Mouse (Mus musculus) frontal cortex, postnatal 14 days (tissue): ENCODE results near the gene Smpdl3b.

Source experiments
- DNase-seq, 2 experiments: peaks; one replicate each; pipeline ENCODE4 v3.0.0; 2022; ENCODE audit warnings: low spot score in 2 of 2

The Smpdl3b gene

GRCm38 (mm10) chr4:132734766-132735165 lies 22.3 kb downstream of the Smpdl3b start:
- no peak for DNase-seq

DNA sequence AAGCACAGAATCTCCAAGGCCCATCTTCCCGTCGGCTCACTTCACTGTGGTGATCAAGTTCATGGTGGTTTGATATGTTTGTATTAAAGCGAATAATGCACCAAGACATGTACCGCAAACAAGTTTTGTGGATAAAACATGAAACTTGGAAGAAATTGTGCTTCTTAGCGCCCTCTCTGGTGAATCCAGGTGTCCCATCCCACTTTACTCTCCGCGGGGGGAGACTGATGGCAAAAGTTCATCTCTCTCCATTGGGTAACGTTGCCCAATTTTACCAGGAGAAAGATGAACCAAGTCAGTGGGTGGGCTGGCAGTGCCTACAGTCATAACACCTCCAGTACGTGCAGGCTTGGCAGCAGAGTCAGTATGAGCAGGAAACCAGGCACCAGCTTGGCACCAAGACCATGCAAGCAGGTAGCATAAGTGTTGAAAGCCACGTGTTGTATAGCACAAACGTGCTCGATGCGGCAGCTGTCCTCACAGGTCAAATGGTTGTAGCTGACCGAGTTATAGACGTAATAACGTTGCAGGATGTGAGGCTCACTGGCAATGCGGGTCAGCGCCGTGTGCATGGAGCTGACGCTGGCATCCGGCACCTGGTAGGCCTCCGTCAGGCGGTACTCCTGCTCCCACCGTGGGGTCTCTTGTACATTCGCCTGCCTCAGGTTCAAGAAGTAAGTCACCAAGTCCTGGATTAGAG lies 23.8 kb downstream of the Smpdl3b start:
- no peak for DNase-seq

DNA sequence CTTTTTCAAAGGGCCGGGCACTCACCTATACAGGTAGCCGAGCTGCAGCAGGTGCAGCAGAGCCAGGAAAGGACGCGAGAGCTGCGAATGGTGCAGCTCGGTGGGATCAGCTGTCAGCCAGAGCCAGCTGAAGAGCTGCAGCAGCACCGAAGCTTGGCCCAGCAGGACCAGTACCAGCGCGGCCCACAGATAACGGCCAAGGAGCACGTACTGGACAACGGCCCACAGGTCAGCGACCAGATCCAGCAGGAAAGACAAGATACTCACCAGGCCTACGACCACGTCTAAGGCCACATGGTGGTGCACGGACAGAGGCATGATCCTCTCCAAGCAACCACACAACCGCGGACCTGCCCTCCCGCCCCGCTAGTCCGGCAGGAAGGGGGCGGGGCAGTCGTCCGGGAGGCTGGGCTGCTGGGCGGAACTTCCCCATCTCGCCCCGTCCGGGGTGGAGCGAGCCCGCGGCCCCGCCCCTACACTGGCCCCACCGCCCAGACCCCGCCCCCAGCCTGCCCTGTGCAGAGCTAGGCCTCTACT lies 24.8 kb downstream of the Smpdl3b start, which contains the start of gene Xkr8:
Gene Xkr8, minus strand, starts transcription at position 399 of the 537 bp plus-strand sequence.
- peak; percentile 41 to 49 for DNase-seq

DNA sequence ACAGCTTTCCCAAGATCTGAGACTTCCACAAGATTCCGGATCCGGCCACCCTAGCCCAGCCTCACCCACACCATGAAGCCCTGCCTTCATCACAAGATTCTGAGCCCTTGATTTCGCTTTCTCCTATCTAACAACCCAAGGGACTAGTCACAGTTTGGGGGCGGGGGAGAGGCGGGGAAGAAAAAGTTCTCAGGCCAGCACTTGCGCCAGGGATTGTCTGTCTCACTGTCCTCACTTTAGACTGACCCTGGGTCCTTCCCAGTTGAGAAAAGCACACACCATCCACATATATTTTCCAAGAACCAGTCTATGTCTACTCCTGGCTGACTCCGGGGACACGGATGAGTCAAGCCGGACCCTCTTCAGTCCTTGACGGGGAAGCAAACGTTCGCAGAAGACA lies 25.4 kb downstream of the Smpdl3b start:
- DNase-seq: no peak

DNA sequence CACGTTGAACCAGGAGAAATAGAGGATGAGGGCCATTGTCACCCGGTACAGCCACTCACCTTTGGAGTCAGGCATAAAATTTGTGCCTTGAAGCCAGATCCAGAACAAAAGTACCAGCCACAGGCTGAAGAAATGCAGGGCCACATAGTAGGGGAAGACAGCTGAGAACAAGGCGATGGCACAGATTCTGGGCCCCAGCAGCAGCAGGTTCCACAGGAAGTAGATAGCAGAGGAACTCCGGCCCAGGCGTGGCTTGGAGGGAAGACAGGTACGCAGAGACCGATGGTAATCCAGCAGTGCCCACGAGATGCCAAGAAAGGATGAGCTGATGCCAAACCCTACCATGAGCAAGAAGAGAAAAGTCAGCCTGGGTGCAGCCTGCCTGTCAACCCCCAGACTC lies 28.8 kb downstream of the Smpdl3b start:
- no peak for DNase-seq

GRCm38 (mm10) chr4:132718251-132718650 lies 38.8 kb downstream of the Smpdl3b start:
- DNase-seq: no peak

- DNase-seq: no peak
Measured at GRCm38 (mm10) chr4:132713181-132713580, 43.9 kb downstream of the Smpdl3b start.

DNA sequence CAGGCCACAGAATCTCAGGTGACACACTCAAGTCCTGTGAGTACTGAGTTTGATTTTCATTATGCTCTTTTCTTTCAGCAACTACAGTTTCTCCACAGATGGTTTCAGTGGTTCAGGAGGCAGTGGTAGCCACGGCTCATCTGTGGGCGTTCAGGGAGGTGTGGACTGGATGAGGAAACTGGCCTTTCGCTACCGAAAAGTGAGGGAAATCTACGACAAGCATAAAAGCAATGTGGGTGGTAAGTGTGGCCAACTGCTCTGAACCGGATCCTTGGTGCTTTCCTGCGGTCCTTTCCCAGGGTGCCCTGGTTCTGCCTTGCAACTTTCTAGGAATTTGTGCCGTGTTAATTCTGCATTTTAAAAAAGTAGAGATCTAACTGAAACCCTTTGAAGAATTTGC lies 50.2 kb downstream of the Smpdl3b start:
- no peak for DNase-seq

DNA sequence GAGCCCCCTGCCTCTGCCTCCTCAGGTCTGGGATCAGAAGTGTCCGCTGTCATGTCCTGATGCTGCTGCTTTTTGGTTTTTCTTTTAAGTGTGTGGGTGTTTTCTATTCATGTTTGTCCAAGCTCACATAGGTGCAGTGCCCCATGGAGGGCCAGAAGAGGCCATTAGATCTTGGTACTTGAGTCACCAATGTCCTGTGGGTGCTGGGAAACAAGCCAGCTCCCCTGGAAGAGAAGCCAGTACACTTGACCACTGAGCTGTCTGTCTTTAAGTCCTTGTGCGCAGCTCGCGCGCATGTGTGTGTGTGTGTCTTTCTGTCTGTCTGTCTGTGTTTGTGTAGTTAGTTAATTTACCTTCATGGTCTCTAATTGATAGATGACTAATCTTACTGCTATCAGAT lies 55.0 kb downstream of the Smpdl3b start:
- no peak for DNase-seq

DNA sequence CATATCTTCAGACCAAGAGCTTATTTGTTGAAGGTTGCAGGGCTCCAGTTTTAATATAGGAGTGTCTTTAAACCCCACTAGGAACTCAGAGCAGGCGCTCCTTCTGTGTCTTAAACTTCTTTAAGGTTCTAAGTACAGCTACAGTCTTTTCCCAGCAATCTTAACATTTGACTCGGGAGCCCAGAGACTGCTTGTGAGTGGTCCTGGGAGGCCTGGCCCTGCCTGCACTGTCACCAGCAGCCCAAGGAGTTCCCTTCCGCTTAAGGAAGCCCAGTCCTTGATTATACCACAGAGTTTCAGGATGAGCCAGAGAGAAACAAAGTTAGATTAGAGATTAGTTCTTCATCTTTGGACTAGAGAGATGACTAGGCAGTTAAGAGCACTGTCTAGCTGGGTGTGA lies 63.7 kb downstream of the Smpdl3b start:
- no peak for DNase-seq

- no peak for DNase-seq
Measured at GRCm38 (mm10) chr4:132689634-132690033, 67.4 kb downstream of the Smpdl3b start.
